Mouse (Mus musculus): ENCODE measurements at regions not wholly inside any gene's neighbourhood (a gene's known extent, or its start where the extent isn't known, plus 50 kb on each side); places are given as distances from the start of the nearest gene placed in this dataset.

DNA sequence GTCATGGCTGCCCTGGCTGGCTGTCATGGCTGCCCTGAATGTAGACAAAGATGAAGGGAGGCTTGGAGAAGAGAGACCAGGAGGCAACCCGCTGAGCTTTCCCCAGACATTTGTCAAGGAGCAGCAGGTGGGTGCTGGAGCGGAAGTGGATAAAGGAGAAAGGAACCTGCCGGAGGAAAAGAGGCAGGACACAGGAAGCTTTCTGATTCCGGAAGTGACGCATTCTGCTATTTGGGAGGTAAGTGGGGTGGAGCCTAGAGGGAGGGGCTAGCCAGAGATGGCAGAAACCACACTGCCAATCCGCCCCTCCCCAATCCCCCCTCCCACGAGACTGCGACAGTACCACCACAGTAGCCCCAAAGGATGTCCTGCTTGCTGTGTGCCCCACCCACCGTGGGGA, 80.1 kb downstream of the Gm572 start:
- no peak for DNase-seq (ENCODE audit: low spot score in 2 of 2)

DNA sequence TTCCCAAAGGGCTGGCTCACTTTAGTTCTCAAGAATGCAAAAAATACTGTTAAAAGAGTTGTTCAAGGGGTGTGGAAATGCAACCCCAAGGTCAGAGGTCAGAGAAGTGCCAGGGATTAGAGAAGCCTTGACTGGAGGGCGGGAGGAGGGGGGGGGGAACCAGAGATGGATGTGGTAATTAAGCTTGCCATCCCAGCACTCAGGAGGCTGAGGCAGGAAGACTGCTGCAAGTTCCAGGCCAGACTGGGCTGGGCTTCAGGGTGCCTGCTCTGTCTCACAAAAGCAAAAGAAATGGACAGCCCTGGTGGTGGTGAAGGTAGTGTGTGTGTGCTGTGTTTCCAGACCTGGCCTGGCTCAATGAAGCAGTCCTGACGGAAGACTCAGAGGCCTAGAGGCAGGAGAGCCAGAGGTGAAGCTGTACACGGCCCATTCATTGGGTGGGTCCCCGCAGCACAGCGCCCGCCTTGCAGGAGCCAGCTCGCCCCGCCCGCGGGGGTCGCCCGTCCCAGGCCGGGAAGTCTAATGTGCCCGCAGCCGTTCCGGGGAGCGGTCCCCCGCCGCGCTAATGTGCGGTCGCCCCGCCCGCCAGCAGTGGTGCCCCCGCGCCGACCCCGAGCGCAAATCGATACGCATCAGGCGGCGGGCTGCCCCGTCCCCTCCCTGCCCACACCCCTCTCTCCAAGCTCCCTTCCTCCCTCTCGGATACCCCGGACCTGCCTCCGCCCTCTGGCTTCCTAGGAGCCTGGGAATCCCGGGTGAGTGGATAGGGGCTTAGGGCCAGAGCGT, 80.1 kb upstream of the Casz1 start:
- DNase-seq (ENCODE audit: low spot score in 2 of 2) = no peak

DNA sequence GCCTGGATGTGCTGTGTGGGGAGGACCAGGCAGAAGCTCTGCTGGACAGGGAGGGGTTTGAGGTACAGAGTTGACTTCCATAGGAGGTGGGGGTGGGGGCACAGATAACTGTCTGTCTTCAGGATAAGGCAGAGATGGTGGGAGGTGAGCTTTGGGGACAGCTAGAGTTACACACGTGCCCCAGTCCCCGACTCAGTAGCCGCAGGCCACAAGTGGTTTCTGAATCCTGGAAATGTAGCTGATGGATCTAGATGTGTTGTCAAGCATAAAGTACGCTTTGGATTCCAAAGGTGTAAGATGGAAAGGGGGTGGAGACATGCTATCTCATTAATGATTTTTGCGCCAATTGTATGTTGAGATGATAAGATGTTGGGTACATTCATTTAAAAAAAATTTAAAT, 75.4 kb upstream of the Casz1 start:
- no peak for DNase-seq (ENCODE audit: low spot score in 2 of 2)

DNA sequence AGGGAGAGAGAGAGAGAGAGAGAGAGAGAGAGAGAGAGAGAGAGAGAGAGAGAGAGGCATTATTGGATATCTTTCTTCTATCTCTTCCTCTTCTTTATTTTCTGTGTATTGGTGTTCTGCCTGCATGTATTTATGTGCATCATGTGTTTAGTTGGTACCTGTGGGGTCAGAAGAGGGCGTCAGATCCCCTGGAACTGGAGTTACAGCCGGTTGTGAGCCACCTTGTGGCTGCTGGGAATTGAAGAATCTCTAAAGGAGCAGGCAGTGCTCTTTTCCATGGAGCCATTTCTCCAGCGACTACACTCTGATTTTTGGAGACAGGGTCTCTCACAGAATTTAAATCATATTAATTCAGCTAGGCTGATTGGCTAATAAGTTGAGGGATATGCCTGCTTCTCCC, 72.6 kb upstream of the Casz1 start:
- no peak for DNase-seq (ENCODE audit: low spot score in 2 of 2)

DNA sequence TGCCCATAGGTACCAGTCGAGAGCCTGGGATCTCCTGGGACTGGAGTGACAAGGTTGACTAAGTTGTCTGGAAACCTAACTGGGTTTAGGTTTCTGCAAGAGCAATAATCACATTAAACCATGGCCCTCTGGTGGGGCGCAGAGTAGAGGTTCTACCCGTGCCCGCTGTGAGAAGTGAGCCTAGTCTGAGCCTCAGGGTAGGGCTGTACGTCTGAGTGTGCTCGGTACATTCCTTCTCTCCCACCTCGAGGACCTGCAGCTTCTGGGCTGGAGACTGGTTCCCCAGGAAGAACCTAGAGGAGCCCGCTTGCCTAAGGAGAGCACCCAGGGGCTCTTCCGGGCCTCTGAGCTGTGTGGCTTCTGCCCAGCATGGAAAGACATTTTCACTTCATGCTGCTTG, 70.2 kb upstream of the Casz1 start:
- no peak for DNase-seq (ENCODE audit: low spot score in 2 of 2)

DNA sequence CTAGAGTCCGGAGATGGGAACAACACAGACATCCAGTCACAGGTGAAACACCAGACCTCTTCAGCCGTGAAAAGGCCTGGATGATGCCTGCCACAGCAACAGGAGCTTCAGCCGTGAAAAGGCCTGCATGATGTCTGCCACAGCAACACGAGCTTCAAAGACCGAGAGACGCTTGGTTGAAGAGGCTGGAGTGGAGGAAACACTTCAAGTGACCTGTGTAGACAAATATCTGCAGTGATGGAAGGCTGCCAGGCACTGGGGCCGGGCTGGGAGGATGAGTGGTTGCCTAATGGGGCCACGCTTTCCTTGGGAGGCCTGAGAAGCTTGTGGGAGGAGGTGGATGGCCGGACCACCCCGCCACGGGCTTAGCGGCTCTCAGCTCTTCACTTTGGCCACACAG, 69.7 kb upstream of the Casz1 start:
- DNase-seq (ENCODE audit: low spot score in 2 of 2) = no peak

DNA sequence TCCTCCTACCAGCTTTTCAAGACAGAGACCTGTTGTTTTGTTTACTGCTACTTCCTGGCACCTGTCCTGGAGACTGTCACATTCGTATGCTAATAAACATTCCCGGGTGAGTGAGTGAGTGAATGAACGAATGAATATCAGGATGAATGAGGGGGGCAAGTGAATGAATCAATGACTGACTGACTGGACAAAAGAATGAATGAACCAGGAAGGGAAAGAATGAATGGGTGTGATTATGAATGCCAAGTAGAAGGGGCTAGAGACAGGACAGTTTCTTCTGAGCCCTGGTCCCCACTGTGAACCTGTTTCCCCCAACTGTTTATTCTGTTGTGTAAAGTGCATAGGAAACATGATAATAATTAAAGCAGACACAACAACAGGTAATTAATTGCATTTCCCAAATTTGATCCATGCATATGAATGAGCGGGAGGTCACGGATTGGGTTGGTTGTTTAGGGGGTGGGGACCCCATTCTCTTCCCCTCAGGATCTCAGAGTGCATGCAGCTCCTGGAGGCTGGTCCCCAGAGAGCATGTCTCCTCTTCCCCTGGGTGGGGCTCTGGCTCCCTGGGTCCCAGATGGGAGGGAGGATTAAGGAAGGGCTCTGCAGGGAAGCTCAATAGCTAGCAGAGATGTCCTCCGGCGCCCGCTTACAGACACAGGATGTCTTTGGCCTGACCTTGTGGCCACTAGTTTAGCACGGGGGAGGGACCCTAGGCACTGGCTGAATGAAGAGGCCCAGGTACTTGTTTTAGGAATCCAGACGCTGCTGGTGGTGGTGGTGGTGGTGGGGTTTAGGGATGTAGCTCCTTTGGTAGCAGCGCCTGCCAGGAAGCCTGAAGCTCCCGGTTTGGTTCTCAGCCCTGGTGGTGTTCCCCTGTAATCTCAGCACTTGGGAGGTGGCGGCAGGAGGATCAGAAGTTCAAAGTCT, 65.4 kb upstream of the Casz1 start:
- DNase-seq (ENCODE audit: low spot score in 2 of 2) = no peak

DNA sequence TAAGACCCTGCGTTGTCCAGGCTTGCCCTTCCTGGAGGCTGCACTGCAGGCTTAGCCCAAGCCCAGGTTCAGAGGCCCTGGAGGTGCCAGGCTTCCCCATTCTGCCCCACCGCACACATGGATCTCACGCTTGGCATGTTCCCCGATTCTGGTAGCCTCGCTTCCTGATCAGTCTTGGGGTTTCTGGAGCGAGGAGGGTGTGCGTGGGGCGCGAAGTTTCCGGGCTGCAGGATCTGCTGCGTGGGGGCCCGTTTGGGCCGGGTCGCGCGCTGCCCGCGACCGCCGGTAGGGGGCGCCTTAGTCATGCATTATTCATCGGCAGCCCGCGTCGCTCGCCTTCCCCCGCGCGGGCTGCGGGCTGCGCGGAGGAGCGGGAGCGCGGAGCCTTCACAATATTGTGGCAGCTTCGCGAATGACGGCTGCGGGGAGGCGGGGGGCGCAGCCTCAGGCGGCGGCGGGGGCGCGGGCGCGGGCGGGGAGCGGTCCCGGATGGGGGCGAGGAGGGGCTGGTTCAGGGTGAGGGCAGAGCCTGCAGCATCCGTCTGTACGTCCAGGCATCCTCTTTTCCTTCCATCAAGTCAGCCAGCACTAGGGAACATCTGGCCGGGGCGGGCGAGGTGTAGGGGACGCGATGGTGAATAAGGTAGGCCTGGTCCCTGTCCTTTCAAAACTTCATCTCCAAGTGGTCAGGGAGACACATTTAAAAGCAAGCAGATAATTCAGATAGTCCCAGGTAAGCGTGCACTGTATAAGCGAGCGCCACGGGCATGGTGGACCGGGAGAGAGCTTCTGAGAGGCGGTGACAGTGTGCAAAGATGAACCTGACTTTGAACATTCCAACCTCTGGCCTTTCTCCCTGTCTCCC, 61.4 kb upstream of the Casz1 start:
- DNase-seq (ENCODE audit: low spot score in 2 of 2) = peak in 1 of 2 experiments; percentile 43

DNA sequence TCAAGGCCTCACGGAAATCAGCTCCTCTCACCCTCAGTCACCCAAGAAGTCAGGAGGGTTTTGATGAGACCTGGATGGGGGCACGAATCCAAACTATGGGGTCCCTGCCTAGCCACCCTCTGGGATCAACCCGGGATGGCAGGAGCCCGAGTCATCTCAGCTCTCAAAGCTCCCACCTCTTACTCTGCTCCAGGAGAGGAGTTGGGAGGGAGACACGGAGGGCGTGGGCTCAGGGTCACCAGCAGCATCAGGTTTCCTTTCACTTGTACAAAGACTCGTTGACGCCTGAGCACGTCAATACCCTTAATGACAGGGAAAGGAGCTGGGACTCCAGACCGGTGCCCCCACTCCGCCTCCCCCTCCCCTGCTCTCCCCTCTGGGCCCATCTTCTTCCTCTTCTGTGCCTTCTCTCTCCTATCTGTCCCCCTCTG, 60.8 kb upstream of the Casz1 start:
- DNase-seq (ENCODE audit: low spot score in 2 of 2) = no peak

DNA sequence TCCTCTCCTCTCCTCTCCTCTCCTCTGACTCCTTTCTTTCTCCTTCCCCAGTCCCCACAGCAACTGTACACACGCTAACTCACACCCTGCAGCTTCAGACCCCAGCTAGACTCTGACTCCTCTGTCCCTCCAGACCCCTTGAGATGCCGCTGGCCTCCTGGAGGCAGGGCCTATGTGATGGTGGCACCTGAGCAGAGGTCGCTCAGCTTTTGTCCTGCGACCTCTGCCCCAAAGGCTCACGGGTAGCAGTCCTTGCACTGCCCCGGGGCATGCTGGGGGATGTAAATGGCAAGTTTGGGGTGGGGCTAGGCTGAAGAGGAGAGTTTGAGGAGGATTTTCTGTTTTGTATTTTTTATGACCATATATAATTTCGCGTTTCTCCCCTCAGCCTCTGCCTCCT, 60.2 kb upstream of the Casz1 start:
- DNase-seq (ENCODE audit: low spot score in 2 of 2) = no peak

DNA sequence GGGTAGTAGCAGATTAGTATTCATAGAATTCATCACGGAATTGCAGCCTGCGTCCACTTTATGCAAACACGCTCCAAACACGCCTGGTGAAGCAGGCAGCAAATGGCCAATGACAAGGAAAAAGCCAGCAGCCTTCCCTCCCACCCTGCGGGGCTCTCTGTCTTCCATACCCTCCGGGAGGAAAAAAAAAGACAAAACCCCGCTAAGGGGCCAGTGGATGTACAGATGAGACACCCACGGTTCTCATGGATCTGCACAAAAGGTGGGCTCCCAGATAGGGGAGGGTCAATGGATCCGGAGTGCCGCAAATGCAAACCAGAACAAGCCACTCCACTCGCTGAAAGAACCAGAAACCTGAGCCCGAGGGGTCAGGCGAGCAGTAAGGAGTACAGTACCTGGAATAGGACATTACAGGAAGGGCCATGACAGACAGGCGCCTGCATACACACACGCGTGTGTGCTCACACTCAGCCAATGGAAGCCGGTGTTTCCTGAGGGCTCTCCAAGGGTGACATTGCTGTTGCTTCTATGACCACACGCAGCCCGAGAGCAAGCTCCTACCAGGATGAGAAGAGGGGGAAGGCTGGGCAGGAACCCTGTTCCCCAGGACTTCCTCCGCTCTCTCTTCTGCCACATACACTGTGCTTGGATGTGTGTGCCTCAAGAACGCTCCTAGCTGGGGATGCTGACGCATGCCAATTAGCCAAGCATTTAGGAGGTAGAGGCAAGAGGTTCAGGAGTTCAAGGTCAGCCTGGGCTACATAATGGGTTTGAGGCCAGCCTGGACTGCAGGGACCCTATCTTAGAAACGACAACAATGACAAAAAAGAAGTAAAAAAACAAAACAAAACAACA, 57.5 kb upstream of the Casz1 start:
- no peak for DNase-seq (ENCODE audit: low spot score in 2 of 2)

DNA sequence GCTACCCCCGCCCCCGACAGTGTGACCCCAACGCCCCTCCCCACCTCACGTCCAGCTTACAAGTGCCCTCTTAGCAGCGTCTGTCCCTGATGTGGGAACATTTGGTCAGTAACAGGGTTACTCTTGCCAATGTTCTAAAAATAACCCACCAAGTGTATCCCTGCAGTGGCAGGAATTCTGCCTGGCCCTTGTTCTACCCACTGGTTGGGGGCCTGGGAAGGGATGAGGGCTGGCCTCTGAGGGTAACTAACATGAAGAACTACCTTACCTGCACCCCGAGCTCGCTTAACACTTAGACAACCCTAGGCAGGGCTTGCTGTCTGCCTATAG, 56.9 kb upstream of the Casz1 start:
- no peak for DNase-seq (ENCODE audit: low spot score in 2 of 2)

DNA sequence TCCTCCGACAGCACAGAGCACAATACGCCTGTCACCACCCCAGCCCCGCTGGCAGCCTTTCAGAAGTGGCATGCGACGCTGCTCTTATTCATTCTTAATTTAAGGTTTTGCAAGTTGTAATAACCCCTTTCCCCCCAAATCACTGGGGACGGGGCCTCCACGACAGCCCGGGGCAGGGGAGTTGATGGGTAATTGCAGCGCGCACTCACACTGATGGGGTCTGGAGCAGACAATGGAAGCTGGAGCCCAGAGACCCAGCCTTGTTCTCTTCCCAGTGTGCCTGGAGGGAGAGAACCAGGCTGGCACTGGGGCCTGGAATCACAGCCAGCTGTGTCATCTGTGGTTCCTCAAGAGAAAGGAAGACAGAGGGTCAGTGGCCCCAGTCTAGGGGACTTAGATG, 54.2 kb upstream of the Casz1 start:
- DNase-seq (ENCODE audit: low spot score in 2 of 2) = no peak

DNA sequence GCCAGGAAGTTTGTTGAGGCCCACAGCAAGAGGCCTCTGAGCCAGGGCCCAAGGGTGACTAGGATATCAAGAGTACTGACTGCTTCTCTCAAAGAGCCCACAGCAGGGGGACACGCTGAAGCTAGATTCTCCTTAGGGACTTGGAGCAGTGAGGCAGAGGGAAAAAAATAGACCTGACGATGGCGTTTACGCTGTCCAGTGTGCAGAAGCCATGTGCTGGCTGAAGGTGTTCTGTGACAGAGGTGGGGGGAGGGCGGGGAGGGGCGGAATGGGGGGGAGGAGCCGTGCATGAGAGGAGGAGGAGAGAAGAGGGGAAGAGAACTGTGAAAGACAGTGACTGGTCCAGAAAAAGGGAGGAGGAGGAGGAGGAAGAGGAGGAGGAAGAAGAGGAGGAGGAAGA, 52.6 kb upstream of the Casz1 start:
- DNase-seq (ENCODE audit: low spot score in 2 of 2) = no peak

DNA sequence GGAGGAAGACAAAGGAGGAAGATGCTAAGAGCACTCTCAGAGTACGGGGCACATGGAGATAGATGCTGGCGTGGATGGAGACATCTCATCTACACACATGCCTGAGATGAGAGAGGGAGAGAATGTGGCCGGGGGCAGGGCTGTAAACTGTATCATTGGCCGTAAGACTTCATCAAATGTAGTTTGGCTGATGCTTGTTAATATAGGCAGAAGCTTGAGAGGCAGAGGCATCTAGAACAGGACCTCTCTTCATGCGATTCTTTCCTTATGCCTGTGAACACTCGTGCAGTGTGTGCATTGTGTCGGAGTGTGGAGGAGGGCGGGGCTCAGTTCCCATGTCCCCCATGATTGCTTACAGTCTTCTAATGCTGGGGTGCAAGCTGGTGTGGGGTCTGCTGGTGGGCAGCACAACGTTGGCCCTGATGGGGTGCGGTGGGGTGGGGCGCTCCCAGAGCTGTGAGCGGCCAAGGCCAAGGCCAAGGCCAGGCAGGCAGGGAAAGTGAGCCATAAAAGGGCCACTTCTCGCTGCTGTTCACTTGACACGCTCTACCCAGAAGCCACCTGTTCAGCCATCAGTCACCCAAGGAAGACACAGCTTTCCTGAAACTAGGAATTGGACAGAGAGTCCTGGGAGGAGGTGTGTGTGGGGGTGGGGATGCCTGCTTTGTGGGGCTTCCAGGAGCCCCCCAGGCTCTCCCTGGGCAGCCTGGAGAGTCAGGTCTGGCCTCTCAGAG, 51.7 kb upstream of the Casz1 start:
- DNase-seq (ENCODE audit: low spot score in 2 of 2) = no peak

DNA sequence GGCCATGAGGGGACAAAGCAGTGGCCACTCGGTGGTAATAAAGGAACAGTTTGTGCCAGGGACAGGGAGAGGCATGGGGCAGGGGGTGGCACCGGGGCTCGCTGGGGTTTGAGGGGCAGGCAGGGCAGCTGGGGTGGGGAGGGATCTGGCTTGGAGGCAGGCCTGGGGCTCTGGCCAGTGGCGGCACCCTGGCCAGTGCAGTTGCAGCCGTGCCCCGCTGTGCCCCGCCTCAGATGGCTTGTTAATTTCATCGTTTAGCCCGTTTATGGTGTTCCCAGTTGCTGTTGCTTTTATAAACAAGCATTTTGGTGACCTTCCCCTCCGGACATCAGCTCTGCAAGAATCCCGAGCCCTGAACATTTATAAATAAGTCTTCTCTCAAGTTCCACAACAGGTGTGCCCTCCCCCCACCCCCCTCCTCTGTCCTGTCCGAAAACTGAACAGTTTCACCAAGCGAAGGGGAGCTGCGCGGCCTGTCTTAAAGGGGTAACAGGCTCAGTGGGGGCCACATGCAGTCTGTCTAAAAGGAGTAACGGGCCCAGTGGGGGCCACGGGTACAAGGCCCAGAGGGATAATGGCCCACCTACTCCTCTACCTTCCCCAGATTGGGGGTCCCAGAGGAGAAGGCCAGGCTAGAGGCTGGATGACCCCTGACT, 51.0 kb upstream of the Casz1 start:
- no peak for DNase-seq (ENCODE audit: low spot score in 2 of 2)

DNA sequence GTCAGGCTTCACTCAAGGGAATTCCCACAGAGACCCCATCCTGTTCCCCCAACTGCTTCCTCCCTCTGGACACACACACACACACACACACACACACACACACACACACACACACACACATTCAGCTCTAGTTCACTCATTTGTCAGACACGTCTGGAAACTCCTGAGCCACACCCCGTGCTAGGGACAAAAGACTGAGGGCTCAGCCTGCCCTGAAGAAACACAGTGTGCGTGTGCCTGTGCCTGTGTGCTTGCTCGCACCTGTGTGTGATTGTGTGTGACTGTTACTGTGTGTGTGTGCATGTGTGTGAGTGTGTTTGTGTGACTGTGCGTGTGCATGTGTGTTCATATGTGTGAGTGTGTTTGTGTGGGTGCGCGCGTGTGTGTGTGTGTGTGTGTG, 50.4 kb upstream of the Casz1 start:
- no peak for DNase-seq (ENCODE audit: low spot score in 2 of 2)
